ENCODE assay signal across 8 mouse cellular contexts in genomic region chr3:95994381-95994846, GRCm38 (mm10). TPM values are rescaled to one million over a fixed set of nuclear protein-coding genes. Genes with fewer than 3 reads are reported as not detected.
A peak's percentile ranks its signal among the peaks of the same experiment; 100 is the strongest.
DNase-seq lines count a peak whose midpoint lies in the region; ATAC-seq lines count a peak whose summit lies in the region.

No protein-coding gene starts in this region.

- DNase-seq in cerebellum, adult 9-10 months = peak; percentile 61
- peak; percentile 64 to 68 for DNase-seq in B cell, adult 2 months
- no peak for DNase-seq in heart, embryonic 10.5 days (ENCODE audit: low spot score)
- peak; percentile 34 for DNase-seq in limb, embryonic 11.5 days (ENCODE audit: low spot score)
- DNase-seq in urinary bladder, postnatal 10 days (ENCODE audit: low spot score) = no peak
- DNase-seq in left cerebral cortex, adult 9 months (ENCODE audit: low spot score in 2 of 2) = no peak

- peak overlapping the region; percentile 91 for H3K4me2 ChIP-seq in limb, embryonic 11.5 days (ENCODE audit: low read depth, severe bottlenecking)
- peak overlapping the region; percentile 84 for H3K4me2 ChIP-seq in midbrain, embryonic 16.5 days (ENCODE audit: low read length)

- H3K4me1 ChIP-seq in heart, embryonic 10.5 days = peaks cover 64% of the 10 kb centered on the region
- H3K4me1 ChIP-seq in limb, embryonic 11.5 days (ENCODE audit: control insufficient read depth, insufficient read depth, low read length) = peaks cover 27% of the 10 kb centered on the region
- H3K4me1 ChIP-seq in midbrain, embryonic 16.5 days (ENCODE audit: control insufficient read depth, insufficient read depth, low read length) = peaks cover 40% of the 10 kb centered on the region

- peaks cover 40% of the 10 kb centered on the region for H3K36me3 ChIP-seq in heart, embryonic 10.5 days
- peaks cover 16% of the 10 kb centered on the region; the same call in 1 of the 2 replicates for H3K36me3 ChIP-seq in limb, embryonic 11.5 days (ENCODE audit: control insufficient read depth, insufficient read depth, low read length)
- H3K36me3 ChIP-seq in midbrain, embryonic 16.5 days (ENCODE audit: control insufficient read depth, insufficient read depth, low read length) = peaks cover 14% of the 10 kb centered on the region

- no peaks in the 10 kb centered on the region for H3K27me3 ChIP-seq in heart, embryonic 10.5 days (ENCODE audit: insufficient read depth, poor library complexity, severe bottlenecking)
- no peaks in the 10 kb centered on the region for H3K27me3 ChIP-seq in limb, embryonic 11.5 days (ENCODE audit: control insufficient read depth, insufficient read depth, low read length)
- no peaks in the 10 kb centered on the region for H3K27me3 ChIP-seq in midbrain, embryonic 16.5 days (ENCODE audit: control insufficient read depth, insufficient read depth, low read depth, low read length)

- no peak for ATAC-seq in cerebellum, adult (ENCODE audit: insufficient number of reproducible peaks, low FRiP score, low TSS enrichment)
- no peak for ATAC-seq in limb, embryonic 11.5 days (ENCODE audit: insufficient number of reproducible peaks, low FRiP score, low TSS enrichment, low read depth)
- no peak for ATAC-seq in midbrain, embryonic 16.5 days

- 9% methylated on average over 6 of the region's 6 CpGs for WGBS in heart, embryonic 10.5 days
- WGBS in limb, embryonic 11.5 days = 16% methylated on average over 6 of the region's 6 CpGs
- 3% methylated on average over 6 of the region's 6 CpGs for WGBS in midbrain, embryonic 16.5 days

- H3K9me3 ChIP-seq in heart, embryonic 10.5 days = no peaks in the 10 kb centered on the region
- no peaks in the 10 kb centered on the region for H3K9me3 ChIP-seq in limb, embryonic 11.5 days (ENCODE audit: control insufficient read depth, low read length)
- H3K9me3 ChIP-seq in midbrain, embryonic 16.5 days (replicated peaks; ENCODE audit: control insufficient read depth, low read length, poor library complexity, severe bottlenecking) = no peaks in the 10 kb centered on the region

- H3K9ac ChIP-seq in limb, embryonic 11.5 days (ENCODE audit: low read length) = peak overlapping the region; percentile 100
- H3K9ac ChIP-seq in midbrain, embryonic 16.5 days (ENCODE audit: low read depth, low read length) = peak overlapping the region; percentile 96

- H3K4me3 ChIP-seq in heart, embryonic 10.5 days = peak overlapping the region; percentile 87
- H3K4me3 ChIP-seq in limb, embryonic 11.5 days (ENCODE audit: low read depth, low read length) = peak overlapping the region; percentile 90
- H3K4me3 ChIP-seq in midbrain, embryonic 16.5 days (ENCODE audit: low read depth, low read length) = peak overlapping the region; percentile 80

- H3K27ac ChIP-seq in heart, embryonic 10.5 days = peak overlapping the region; percentile 99
- H3K27ac ChIP-seq in limb, embryonic 11.5 days (replicated peaks; ENCODE audit: low read depth, low read length) = peak overlapping the region; percentile 99
- peak overlapping the region; percentile 98 for H3K27ac ChIP-seq in midbrain, embryonic 16.5 days (ENCODE audit: low read length)

RNA-seq across cellular contexts. Expression of gene Plekho1, which starts 1.4 kb away (rescaled TPM):
- polyA plus RNA-seq in heart, embryonic 10.5 days (2016; fragmentation: Nextera tagmentation; extraction: Ambion mirVana) = 75.1 and 88.2 TPM in 2 replicates
- 78.3 and 82.7 TPM in 2 replicates for polyA plus RNA-seq in limb, embryonic 11.5 days (2014; fragmentation: Nextera tagmentation; extraction: Ambion mirVana)
- polyA plus RNA-seq in midbrain, embryonic 16.5 days (2015; fragmentation: Nextera tagmentation; extraction: Ambion mirVana) = 46.1 and 54.6 TPM in 2 replicates

Comparison
In these comparisons a context has a peak if more than half of its experiments do, and no peak if none do; other contexts are left out.
1. DNase-seq: peak in cerebellum, adult 9-10 months (single experiment), B cell, adult 2 months (2 of 2) and limb, embryonic 11.5 days (single experiment); none in heart, embryonic 10.5 days (single experiment), urinary bladder, postnatal 10 days (single experiment) and left cerebral cortex, adult 9 months (0 of 2).
2. Peak in every context shown above with its lines, with median percentiles within 50 percentile points of each other: H3K27ac ChIP-seq and H3K4me3 ChIP-seq.